Mouse (Mus musculus): ENCODE data around the gene Kif5a.

- TF ChIP-seq POLR2A (IDR thresholded peaks at IDR 0.05; ENCODE audit: low read depth, low read length) (no peak), CTCF (IDR thresholded peaks at IDR 0.05; ENCODE audit: borderline replicate concordance, insufficient read depth, low read length) (no peak)
These were observed 36.0 kb downstream of the Kif5a start for GRCm38 (mm10) chr10:127227163-127227562.
